Mouse (Mus musculus) heart, embryonic 10.5 days (tissue): ENCODE data around the gene Hoxb3. TPM values are rescaled to one million over a fixed set of nuclear protein-coding genes. Genes with fewer than 3 reads are reported as not detected.
A peak's percentile ranks its signal among the peaks of the same experiment; 100 is the strongest.

Experiments
- DNase-seq: peaks from one replicate; pipeline ENCODE4 v3.0.0-alpha.2; 2017; ENCODE audit warnings: low spot score
- H3K27ac ChIP-seq: fragments of 300-500 bp; sonication (generic); 2 replicates; pipeline ENCODE4 v1.5.1; 2016; ENCODE audit warnings: mild to moderate bottlenecking
- H3K27me3 ChIP-seq: fragments of 300-500 bp; sonication (generic); 2 replicates; pipeline ENCODE4 v1.6.1; 2016; ENCODE audit warnings: mild to moderate bottlenecking; ENCODE audit not compliant: poor library complexity, insufficient read depth, severe bottlenecking
- H3K36me3 ChIP-seq: fragments of 300-500 bp; sonication (generic); 2 replicates; pipeline ENCODE4 v1.6.1; 2016; ENCODE audit warnings: mild to moderate bottlenecking, moderate library complexity
- H3K4me1 ChIP-seq: fragments of 300-500 bp; sonication (generic); 2 replicates; pipeline ENCODE4 v1.6.1; 2016; ENCODE audit warnings: mild to moderate bottlenecking
- H3K4me3 ChIP-seq: fragments of 300-500 bp; sonication (generic); 2 replicates; pipeline ENCODE4 v1.5.1; 2016; ENCODE audit warnings: mild to moderate bottlenecking, moderate library complexity
- H3K9me3 ChIP-seq: fragments of 300-500 bp; sonication (generic); 2 replicates; pipeline ENCODE4 v1.6.1; 2016; ENCODE audit warnings: mild to moderate bottlenecking, moderate library complexity
- WGBS: fragments of 180-500 bp; shearing (Covaris S2); methylation state at CpG from one replicate; pipeline ENCODE4 v1.1.7; 2016; 5-methylcytosine and 5-hydroxymethylcytosine counted together
- polyA plus RNA-seq: library from polyadenylated mRNA; unstranded; fragments of >200 nt; fragmentation: Nextera tagmentation; extraction: Ambion mirVana; gene quantifications from 2 replicates; pipeline ENCODE4 v1.2.1, GENCODE M21; 2016

Gene Hoxb3
- polyA plus RNA-seq, 1 experiment from 2014 or later: 1.8 TPM

DNA sequence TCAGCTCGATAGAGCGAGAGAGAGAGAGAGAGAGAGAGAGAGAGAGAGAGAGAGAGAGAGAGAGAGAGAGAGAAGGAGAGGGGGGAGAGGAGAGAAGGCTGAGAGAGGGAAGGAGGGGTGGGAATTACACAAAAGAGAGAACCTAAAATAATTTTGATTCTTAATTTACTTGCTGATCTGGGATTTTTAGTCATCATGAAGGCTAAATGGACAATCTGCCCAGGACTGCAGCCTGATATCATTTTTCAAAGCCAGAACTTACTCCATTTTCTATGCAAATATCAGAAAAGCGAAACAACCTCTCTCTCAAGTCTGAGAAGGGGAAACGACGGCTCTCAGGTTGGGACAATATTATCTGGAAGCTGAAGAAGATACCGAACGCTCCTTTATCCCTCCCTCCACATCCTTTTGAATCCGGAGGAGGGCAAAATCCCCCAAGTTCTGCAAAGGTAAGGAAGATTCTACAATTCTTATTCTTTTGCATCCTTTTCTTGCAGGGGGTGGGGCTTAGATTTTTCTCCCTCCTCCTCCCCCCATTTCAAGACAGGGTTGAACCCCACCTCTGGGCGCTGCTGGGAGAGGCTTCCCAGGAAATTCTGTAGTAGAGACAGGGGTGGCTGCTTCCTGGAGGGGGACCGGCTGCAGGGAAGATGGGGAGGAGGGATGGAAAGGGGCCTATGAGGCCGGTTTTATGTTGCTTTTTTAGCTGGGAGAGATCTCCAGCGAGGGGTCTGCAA lies 30.4 kb upstream of the Hoxb3 start:
- DNase-seq: no peak
- WGBS: under 1% methylated on average over 12 of the region's 12 CpGs
- H3K4me1 ChIP-seq: peaks cover 10% of the 10 kb centered on the region
- H3K27ac ChIP-seq: no peak overlapping the region
- no peak overlapping the region for H3K4me3 ChIP-seq
- peaks cover 98% of the 10 kb centered on the region for H3K27me3 ChIP-seq
- no peaks in the 10 kb centered on the region for H3K36me3 ChIP-seq
- no peaks in the 10 kb centered on the region for H3K9me3 ChIP-seq

DNA sequence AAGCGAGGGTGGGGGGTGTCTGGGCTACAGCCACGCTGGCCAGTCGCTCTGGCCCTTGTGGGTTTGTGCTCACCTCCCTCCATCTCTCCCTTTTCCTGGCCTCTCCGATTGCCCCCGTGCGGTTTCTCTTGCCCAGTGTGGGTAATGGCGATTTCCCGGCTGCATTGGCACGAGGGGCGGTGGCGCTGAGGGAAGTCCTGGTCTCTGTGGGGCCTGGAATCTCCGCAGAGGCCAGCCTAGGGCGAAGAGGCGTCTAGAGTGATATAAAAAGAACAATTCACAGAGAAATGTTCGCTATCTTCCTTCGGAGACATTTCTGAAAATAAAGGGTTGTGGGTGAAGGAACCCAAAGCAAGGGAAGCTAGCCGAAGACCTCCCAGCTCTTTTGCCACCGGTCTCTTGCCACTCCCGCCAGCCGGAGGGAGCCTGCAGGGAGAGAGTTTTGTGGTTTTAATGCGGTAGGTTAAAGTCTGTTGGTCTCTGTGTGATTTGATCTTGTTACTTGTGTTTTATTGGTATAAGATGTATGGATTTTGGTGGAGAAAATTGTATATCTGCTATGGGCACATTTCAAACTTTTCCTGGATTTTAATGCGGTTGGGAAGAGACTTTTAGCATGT lies 29.7 kb upstream of the Hoxb3 start:
- no peaks in the 10 kb centered on the region for H3K36me3 ChIP-seq
- no peak overlapping the region for H3K27ac ChIP-seq
- WGBS: 1% methylated on average over 22 of the region's 22 CpGs
- H3K27me3 ChIP-seq: peaks cover 98% of the 10 kb centered on the region
- H3K4me3 ChIP-seq: peak overlapping the region; percentile 13; the same call in 1 of the 2 replicates
- no peaks in the 10 kb centered on the region for H3K9me3 ChIP-seq
- H3K4me1 ChIP-seq: peaks cover 10% of the 10 kb centered on the region
- DNase-seq: no peak

- under 1% methylated on average over 32 of the region's 32 CpGs for WGBS
- H3K9me3 ChIP-seq: no peaks in the 10 kb centered on the region
- no peaks in the 10 kb centered on the region for H3K36me3 ChIP-seq
- peak; percentile 85 for DNase-seq
- H3K4me3 ChIP-seq: 0 out of 2 replicates have a peak overlapping the region, but pooled peaks have one; percentile 8
- no peak overlapping the region for H3K27ac ChIP-seq
- peaks cover 98% of the 10 kb centered on the region for H3K27me3 ChIP-seq
- H3K4me1 ChIP-seq: peaks cover 16% of the 10 kb centered on the region
Measured at GRCm38 (mm10) chr11:96294245-96295091, 28.7 kb upstream of the Hoxb3 start.

DNA sequence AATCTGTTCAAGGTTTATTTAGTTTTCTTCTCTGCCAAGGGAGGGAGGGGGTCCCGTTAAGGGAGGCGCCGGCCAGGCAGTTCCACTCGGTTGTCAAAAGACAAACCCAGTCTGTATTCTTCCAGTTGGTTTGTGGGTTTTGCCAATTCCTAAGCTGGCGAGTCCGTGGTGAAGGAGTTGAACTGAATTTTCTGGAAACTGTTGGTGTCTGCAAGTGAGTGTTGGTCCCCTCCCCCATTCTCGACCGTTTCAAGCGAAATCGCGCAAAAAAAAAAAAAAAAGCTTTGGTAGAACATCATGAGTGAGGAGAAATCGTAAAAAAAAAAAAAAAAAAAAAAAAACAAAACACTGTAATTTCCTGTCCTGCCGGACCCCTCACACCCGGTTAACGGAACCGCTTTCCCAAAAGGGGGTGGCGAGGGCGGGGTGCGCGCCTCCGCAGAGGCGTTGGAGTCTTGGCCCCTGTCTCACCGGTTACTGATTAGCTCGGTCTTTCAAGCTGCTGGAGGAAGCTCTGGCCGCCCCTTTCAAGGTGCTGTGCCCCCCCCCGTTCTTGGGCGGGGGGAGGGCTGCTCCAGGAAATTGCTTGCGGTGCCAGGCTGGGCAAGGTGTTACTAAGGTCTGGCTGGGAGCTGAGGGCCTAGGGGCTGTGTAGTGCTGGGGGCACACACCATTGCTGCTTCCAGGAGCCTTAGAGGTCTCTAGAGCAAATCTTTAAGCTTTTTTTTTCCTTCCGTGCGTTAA lies 27.9 kb upstream of the Hoxb3 start:
- 0 out of 2 replicates have a peak overlapping the region, but pooled peaks have one; percentile 8 for H3K4me3 ChIP-seq
- H3K9me3 ChIP-seq: no peaks in the 10 kb centered on the region
- DNase-seq: no peak
- no peak overlapping the region for H3K27ac ChIP-seq
- H3K36me3 ChIP-seq: no peaks in the 10 kb centered on the region
- 1% methylated on average over 30 of the region's 30 CpGs for WGBS
- peaks cover 21% of the 10 kb centered on the region for H3K4me1 ChIP-seq
- peaks cover 98% of the 10 kb centered on the region for H3K27me3 ChIP-seq

DNA sequence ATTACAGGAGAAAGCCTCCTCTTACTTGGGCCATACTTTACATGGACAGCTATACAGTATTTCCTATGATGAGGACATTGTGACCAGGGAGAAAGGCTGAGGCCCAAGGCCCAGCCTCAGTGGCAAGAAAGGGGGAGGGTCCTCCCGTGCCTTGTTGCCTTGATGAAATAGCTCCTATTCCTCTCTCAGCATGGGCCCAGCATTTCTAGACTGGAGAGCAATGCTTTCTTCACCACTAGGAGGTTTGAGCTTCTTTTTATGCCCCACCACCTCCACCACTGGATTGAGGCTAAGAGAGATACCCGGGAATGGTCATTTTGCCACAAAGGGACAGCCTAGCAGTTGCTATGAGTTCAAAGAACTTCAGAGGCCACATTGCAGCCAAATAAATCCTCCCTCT lies 26.1 kb upstream of the Hoxb3 start:
- Histone ChIP-seq H3K27ac (no peak overlapping the region), H3K4me3 (no peak overlapping the region), H3K9me3 (no peaks in the 10 kb centered on the region), H3K27me3 (peaks cover 100% of the 10 kb centered on the region), H3K4me1 (peaks cover 28% of the 10 kb centered on the region), H3K36me3 (no peaks in the 10 kb centered on the region)
- WGBS: 2% methylated on average over 2 of the region's 2 CpGs
- no peak for DNase-seq

DNA sequence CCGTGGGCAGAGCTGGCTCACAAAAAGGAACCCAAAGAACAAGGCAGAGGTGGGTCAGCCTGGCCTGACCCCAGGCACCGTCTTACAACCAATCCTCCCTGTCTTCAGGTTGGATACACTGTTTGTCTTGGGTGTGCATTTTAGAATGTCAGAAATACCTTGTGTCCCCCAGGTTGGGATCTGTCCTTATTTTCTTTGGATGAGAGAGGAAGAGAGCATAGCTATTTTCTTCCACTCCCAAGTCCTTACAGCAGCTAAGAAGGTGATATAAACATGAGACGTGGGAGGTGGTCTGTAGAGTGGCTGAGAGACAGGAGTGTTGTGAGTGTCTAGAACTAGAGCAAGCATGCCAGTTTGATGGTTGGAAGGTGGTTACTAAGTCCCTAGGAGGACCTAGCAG lies 25.7 kb upstream of the Hoxb3 start:
- no peak overlapping the region for H3K4me3 ChIP-seq
- WGBS: 7% methylated on average over 3 of the region's 3 CpGs
- peaks cover 28% of the 10 kb centered on the region for H3K4me1 ChIP-seq
- no peak overlapping the region for H3K27ac ChIP-seq
- no peaks in the 10 kb centered on the region for H3K36me3 ChIP-seq
- H3K9me3 ChIP-seq: no peaks in the 10 kb centered on the region
- H3K27me3 ChIP-seq: peaks cover 100% of the 10 kb centered on the region
- no peak for DNase-seq

DNA sequence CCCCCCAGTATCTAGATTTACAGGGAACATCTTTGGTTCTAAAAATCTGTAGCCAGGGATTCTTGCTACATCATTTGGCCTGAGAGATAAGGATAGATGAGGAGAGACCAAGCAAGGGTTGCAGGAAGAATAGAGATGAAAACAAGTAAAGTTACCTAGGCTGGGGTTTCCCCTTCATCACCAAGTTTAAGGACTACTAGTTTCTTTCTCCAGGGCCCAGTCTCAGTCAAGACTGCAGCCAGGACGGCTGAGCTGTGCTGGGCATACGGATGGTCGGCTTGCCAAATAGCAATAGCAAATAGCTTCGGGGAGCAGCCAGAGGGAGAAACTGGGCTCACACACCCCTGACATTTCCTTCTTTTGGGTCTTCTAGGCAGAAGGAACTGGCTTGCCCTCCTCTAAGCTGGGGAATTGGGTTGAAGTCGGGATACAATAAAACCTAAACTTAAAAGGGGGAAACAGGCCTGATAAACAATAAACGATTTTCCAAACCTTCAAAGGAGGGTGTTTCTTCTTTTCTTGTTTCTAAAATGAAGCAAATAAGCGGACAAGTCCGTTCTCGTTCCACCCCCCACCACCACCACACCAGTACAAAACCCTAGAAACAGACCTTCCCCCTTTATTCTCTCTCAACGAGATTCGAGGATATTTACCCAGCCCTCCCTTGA lies 25.0 kb upstream of the Hoxb3 start:
- no peak overlapping the region for H3K4me3 ChIP-seq
- WGBS: 3% methylated on average over 11 of the region's 11 CpGs
- peaks cover 30% of the 10 kb centered on the region for H3K4me1 ChIP-seq

DNA sequence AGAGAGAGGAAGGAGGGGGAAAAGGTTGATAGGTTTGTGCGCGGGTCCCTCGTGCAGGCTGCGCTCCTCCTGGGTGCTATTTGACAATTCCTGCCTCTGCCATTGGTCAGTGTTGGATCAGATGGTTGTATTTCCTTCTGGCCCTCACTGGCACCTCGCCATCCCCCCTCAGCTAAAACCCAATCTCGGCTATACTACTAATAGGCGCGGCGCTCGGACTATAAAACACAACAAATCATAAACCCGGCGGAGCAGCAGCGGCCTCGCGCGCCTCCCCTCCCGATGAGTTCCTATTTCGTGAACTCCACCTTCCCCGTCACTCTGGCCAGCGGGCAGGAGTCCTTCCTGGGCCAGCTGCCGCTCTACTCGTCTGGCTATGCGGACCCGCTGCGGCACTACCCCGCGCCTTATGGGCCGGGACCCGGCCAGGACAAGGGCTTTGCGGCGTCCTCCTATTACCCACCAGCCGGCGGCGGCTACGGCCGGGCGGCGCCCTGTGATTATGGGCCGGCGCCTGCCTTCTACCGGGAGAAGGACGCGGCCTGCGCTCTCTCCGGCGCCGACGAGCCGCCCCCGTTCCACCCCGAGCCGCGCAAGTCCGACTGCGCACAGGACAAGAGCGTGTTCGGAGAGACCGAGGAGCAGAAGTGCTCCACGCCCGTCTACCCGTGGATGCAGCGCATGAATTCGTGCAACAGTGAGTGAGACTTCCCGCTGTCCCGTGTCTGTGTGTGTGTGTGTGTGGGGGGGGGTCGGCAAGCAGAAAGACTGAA lies 24.0 kb upstream of the Hoxb3 start:
- under 1% methylated on average over 66 of the region's 66 CpGs for WGBS
- DNase-seq: no peak
- Histone ChIP-seq H3K27me3 (peaks cover 100% of the 10 kb centered on the region), H3K9me3 (no peaks in the 10 kb centered on the region), H3K36me3 (no peaks in the 10 kb centered on the region), H3K4me1 (peaks cover 36% of the 10 kb centered on the region), H3K27ac (no peak overlapping the region), H3K4me3 (peak overlapping the region; percentile 52)

More for the DNA sequence above, 25.0 kb upstream of the Hoxb3 start:
- Histone ChIP-seq H3K36me3 (no peaks in the 10 kb centered on the region), H3K27ac (no peak overlapping the region), H3K9me3 (no peaks in the 10 kb centered on the region), H3K27me3 (peaks cover 100% of the 10 kb centered on the region)
- no peak for DNase-seq

DNA sequence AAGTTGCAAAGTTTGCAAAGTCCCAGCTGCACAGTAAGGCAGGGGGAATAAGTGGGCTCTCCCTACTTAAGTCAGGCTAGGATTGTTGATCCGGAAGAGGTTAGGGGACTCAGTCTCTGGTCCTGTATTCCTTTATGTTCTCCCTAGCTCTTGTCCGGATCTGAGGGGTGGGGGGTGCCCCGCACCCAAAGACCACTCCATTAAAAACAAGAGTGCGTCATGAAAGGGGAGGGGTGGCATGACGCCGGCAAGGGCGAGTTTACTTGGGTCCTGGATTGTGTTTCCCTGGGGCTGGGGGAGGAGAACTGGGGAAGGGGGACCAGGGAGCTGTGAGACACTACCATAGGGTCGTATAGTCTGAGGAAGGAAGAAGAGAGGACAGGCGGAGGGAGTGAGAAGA lies 23.3 kb upstream of the Hoxb3 start:
- DNase-seq: no peak
- Histone ChIP-seq H3K4me1 (peaks cover 36% of the 10 kb centered on the region), H3K27me3 (peaks cover 100% of the 10 kb centered on the region), H3K4me3 (peak overlapping the region; percentile 40), H3K9me3 (no peaks in the 10 kb centered on the region), H3K27ac (no peak overlapping the region), H3K36me3 (no peaks in the 10 kb centered on the region)
- WGBS: under 1% methylated on average over 9 of the region's 9 CpGs

DNA sequence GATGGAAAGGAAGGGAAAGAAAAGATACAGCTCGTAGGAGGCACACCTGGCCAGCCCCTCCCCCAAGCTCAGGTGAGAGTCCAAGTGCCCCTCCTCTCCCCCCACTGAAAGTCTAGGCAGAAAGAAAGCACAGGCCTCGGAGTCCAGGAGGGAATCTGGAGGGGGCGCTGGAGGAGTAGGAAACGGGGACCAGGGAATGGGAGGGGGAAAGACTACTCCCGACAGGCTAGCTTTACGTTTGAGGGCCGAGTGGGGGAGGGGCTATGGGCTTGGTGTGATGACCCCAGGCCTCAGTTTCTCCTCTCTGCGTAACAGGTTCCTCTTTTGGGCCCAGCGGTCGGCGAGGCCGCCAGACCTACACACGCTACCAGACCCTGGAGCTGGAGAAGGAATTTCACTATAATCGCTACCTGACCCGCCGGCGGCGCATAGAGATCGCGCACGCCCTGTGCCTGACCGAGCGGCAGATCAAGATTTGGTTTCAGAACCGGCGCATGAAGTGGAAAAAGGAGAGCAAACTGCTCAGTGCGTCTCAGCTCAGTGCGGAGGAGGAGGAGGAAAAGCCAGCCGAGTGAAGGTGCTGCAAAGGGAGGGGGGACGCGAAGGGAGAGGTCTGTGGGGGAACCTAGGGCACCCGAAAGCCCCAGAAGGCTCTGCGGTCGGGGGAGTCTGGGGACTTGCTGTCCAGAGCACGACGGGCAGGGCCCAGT lies 22.6 kb upstream of the Hoxb3 start:
- H3K27me3 ChIP-seq: peaks cover 100% of the 10 kb centered on the region
- peak overlapping the region; percentile 40 for H3K4me3 ChIP-seq
- WGBS: under 1% methylated on average over 35 of the region's 35 CpGs
- H3K9me3 ChIP-seq: no peaks in the 10 kb centered on the region
- peaks cover 35% of the 10 kb centered on the region for H3K4me1 ChIP-seq
- H3K36me3 ChIP-seq: no peaks in the 10 kb centered on the region
- H3K27ac ChIP-seq: no peak overlapping the region
- no peak for DNase-seq

DNA sequence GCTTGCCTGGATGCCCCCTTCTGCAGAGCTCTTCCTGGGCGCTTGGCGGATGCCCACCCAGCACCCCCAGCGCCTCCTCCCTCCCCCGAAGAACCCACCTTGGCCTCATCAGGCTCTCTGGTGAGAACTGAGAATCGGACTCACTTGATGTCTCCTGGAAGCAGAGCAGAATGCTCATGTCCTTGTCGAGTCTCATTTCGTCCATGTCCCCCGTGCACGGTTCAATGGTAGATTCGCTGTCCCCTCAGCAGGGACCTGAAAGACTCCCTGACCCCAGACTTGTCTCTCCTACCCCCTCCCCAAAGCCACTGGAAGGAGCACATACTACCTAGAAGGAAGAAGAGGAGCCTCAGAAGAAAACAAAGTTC lies 22.1 kb upstream of the Hoxb3 start:
- Histone ChIP-seq H3K4me1 (peaks cover 33% of the 10 kb centered on the region), H3K27ac (no peak overlapping the region), H3K4me3 (peak overlapping the region; percentile 40), H3K9me3 (no peaks in the 10 kb centered on the region), H3K27me3 (peaks cover 100% of the 10 kb centered on the region), H3K36me3 (no peaks in the 10 kb centered on the region)
- DNase-seq: no peak
- WGBS: 7% methylated on average over 10 of the region's 10 CpGs
